Mouse (Mus musculus): ENCODE measurements at regions not wholly inside any gene's neighbourhood (a gene's known extent, or its start where the extent isn't known, plus 50 kb on each side); places are given as distances from the start of the nearest gene placed in this dataset.

- no peak overlapping the region for H3K4me3 ChIP-seq (ENCODE audit: control insufficient read depth, low read depth, low read length)
- no peak for TF ChIP-seq POLR2A (IDR thresholded peaks at IDR 0.05; ENCODE audit: control insufficient read depth, low read depth, low read length)
- TF ChIP-seq CTCF (IDR thresholded peaks at IDR 0.05; ENCODE audit: control insufficient read depth, insufficient read depth, insufficient replicate concordance, low read depth, low read length): no peak
- no peaks in the 10 kb centered on the region for H3K36me3 ChIP-seq (ENCODE audit: control insufficient read depth, insufficient read depth, low read length)
- no peaks in the 10 kb centered on the region for H3K27me3 ChIP-seq (ENCODE audit: control insufficient read depth, insufficient read depth, low read length)
- no peaks in the 10 kb centered on the region for H3K4me1 ChIP-seq (ENCODE audit: control insufficient read depth, insufficient read depth, low read length)
- no peak overlapping the region for H3K27ac ChIP-seq (ENCODE audit: control insufficient read depth, insufficient read depth, low read depth, low read length)
Measured at GRCm38 (mm10) chr1:12615733-12616481, 1202.0 kb downstream of the A830018L16Rik start.

DNA sequence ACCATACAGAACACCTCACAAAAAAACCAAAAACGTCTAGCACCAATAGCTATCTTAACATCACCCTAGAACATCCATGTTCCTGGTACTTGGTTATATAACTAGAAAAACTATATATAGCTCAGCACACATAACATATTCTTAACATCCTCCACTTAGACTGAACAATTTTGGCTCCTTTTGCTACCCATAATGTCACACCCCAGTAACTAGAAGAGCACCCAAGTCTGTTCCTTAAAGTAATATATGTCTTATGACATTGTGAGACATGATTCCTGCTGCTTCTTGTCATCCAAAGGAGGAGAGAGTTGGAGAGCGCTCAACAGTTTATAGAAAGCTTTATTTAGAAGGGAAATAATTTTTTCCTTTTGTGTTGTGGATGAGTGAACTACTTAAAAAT, 1206.1 kb downstream of the A830018L16Rik start:
- H3K36me3 ChIP-seq (ENCODE audit: control insufficient read depth, insufficient read depth, low read length): no peaks in the 10 kb centered on the region
- TF ChIP-seq POLR2A (IDR thresholded peaks at IDR 0.05; ENCODE audit: control insufficient read depth, low read depth, low read length) (no peak), CTCF (IDR thresholded peaks at IDR 0.05; ENCODE audit: control insufficient read depth, insufficient read depth, insufficient replicate concordance, low read depth, low read length) (no peak)
- no peak overlapping the region for H3K27ac ChIP-seq (ENCODE audit: control insufficient read depth, insufficient read depth, low read depth, low read length)
- no peak overlapping the region for H3K4me3 ChIP-seq (ENCODE audit: control insufficient read depth, low read depth, low read length)
- H3K27me3 ChIP-seq (ENCODE audit: control insufficient read depth, insufficient read depth, low read length): no peaks in the 10 kb centered on the region
- no peaks in the 10 kb centered on the region for H3K4me1 ChIP-seq (ENCODE audit: control insufficient read depth, insufficient read depth, low read length)

- Histone ChIP-seq H3K4me3 (ENCODE audit: control insufficient read depth, low read depth, low read length) (no peak overlapping the region), H3K36me3 (ENCODE audit: control insufficient read depth, insufficient read depth, low read length) (no peaks in the 10 kb centered on the region), H3K27ac (ENCODE audit: control insufficient read depth, insufficient read depth, low read depth, low read length) (no peak overlapping the region), H3K27me3 (ENCODE audit: control insufficient read depth, insufficient read depth, low read length) (no peaks in the 10 kb centered on the region), H3K4me1 (ENCODE audit: control insufficient read depth, insufficient read depth, low read length) (no peaks in the 10 kb centered on the region)
- TF ChIP-seq CTCF (IDR thresholded peaks at IDR 0.05; ENCODE audit: control insufficient read depth, insufficient read depth, insufficient replicate concordance, low read depth, low read length) (no peak), POLR2A (IDR thresholded peaks at IDR 0.05; ENCODE audit: control insufficient read depth, low read depth, low read length) (no peak)
Measured at GRCm38 (mm10) chr1:12620825-12621224, 1206.9 kb downstream of the A830018L16Rik start.

GRCm38 (mm10) chr1:12623158-12623557, 1209.3 kb downstream of the A830018L16Rik start:
- Histone ChIP-seq H3K27me3 (ENCODE audit: control insufficient read depth, insufficient read depth, low read length) (no peaks in the 10 kb centered on the region), H3K36me3 (ENCODE audit: control insufficient read depth, insufficient read depth, low read length) (no peaks in the 10 kb centered on the region), H3K4me1 (ENCODE audit: control insufficient read depth, insufficient read depth, low read length) (no peaks in the 10 kb centered on the region), H3K27ac (ENCODE audit: control insufficient read depth, insufficient read depth, low read depth, low read length) (no peak overlapping the region), H3K4me3 (ENCODE audit: control insufficient read depth, low read depth, low read length) (no peak overlapping the region)
- no peak for TF ChIP-seq POLR2A (IDR thresholded peaks at IDR 0.05; ENCODE audit: control insufficient read depth, low read depth, low read length)
- no peak for TF ChIP-seq CTCF (IDR thresholded peaks at IDR 0.05; ENCODE audit: control insufficient read depth, insufficient read depth, insufficient replicate concordance, low read depth, low read length)

DNA sequence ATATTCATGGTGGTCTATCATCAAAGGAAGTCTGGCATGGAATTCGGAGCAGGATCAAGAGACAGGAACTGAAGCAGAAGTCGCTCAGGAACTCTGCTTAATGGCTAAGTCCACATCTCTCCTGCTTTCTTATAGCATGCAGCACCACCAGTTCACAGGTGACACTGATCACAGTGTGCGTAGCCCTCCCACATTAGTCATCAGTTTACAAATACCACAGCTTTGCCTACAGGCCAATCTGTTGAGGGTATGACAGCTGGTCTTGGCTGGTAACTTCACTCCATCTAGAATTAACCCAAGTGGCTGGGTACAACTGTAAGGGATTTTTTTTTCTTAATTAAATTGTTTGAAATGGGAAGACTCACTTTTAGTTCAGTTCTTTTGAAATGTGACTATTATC, 1219.1 kb downstream of the A830018L16Rik start:
- Histone ChIP-seq H3K27me3 (ENCODE audit: control insufficient read depth, insufficient read depth, low read length) (no peaks in the 10 kb centered on the region), H3K36me3 (ENCODE audit: control insufficient read depth, insufficient read depth, low read length) (no peaks in the 10 kb centered on the region), H3K27ac (ENCODE audit: control insufficient read depth, insufficient read depth, low read depth, low read length) (no peak overlapping the region), H3K4me3 (ENCODE audit: control insufficient read depth, low read depth, low read length) (no peak overlapping the region), H3K4me1 (ENCODE audit: control insufficient read depth, insufficient read depth, low read length) (no peaks in the 10 kb centered on the region)
- TF ChIP-seq CTCF (IDR thresholded peaks at IDR 0.05; ENCODE audit: control insufficient read depth, insufficient read depth, insufficient replicate concordance, low read depth, low read length) (no peak), POLR2A (IDR thresholded peaks at IDR 0.05; ENCODE audit: control insufficient read depth, low read depth, low read length) (no peak)

DNA sequence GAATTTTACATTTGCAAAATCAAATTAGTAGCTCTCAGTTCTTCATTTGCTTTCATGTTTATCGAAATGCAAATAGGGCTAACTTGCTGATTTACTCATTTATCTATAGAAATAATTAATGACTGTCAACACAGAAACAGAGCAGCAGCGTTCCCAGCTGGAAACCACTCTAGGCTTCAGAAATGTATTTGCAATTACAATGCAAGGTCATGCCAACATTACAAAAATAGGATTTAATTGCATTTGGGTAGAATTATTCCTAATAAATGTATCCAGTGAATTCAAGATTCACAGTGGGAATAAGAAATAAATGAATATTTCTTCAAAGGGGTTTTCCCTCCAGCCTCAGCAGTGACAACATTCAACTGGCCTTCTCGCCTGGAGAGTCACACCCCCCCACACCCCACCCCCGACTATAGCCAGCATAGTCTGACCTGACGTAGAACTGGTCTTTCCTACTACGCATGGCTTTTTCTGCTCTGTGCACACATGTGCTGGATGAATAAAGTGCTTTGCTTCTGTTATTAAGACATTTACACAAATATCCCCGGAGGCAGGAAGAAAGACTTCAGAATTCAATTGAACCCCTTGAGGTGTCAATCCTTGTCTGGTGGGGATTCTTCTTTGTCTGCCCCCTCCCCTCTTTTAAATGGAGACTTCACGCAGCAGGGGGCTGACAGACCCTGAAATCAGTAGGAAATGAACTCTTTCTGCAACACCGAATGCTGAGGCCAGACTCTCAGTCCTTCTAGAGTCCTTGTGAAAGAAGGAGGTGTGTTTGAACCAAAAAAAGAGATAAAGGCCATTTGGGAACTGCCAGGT, 1222.6 kb downstream of the A830018L16Rik start:
- H3K36me3 ChIP-seq (ENCODE audit: control insufficient read depth, insufficient read depth, low read length): no peaks in the 10 kb centered on the region
- no peaks in the 10 kb centered on the region for H3K4me1 ChIP-seq (ENCODE audit: control insufficient read depth, insufficient read depth, low read length)
- no peak overlapping the region for H3K4me3 ChIP-seq (ENCODE audit: control insufficient read depth, low read depth, low read length)
- no peak for TF ChIP-seq POLR2A (IDR thresholded peaks at IDR 0.05; ENCODE audit: control insufficient read depth, low read depth, low read length)
- no peak for TF ChIP-seq CTCF (IDR thresholded peaks at IDR 0.05; ENCODE audit: control insufficient read depth, insufficient read depth, insufficient replicate concordance, low read depth, low read length)
- no peaks in the 10 kb centered on the region for H3K27me3 ChIP-seq (ENCODE audit: control insufficient read depth, insufficient read depth, low read length)
- no peak overlapping the region for H3K27ac ChIP-seq (ENCODE audit: control insufficient read depth, insufficient read depth, low read depth, low read length)

GRCm38 (mm10) chr1:12640983-12641382, 1227.1 kb downstream of the A830018L16Rik start:
- H3K27me3 ChIP-seq (ENCODE audit: control insufficient read depth, insufficient read depth, low read length): no peaks in the 10 kb centered on the region
- H3K27ac ChIP-seq (ENCODE audit: control insufficient read depth, insufficient read depth, low read depth, low read length): no peak overlapping the region
- H3K4me1 ChIP-seq (ENCODE audit: control insufficient read depth, insufficient read depth, low read length): no peaks in the 10 kb centered on the region
- no peaks in the 10 kb centered on the region for H3K36me3 ChIP-seq (ENCODE audit: control insufficient read depth, insufficient read depth, low read length)
- no peak for TF ChIP-seq CTCF (IDR thresholded peaks at IDR 0.05; ENCODE audit: control insufficient read depth, insufficient read depth, insufficient replicate concordance, low read depth, low read length)
- TF ChIP-seq POLR2A (IDR thresholded peaks at IDR 0.05; ENCODE audit: control insufficient read depth, low read depth, low read length): no peak
- no peak overlapping the region for H3K4me3 ChIP-seq (ENCODE audit: control insufficient read depth, low read depth, low read length)
